Mouse (Mus musculus) liver, postnatal 0 days (tissue): ENCODE measurements around the gene Zdhhc12.

Experiments used
- CTCF ChIP-seq: sonication (generic); IDR thresholded peaks from 2 replicates; pipeline ENCODE4 v1.5.1; 2016; ENCODE audit warnings: antibody characterized with exemption, low read depth
- EP300 ChIP-seq: IDR thresholded peaks from 2 replicates; pipeline ENCODE4 v1.6.1; 2016; ENCODE audit warnings: antibody characterized with exemption, low read depth, mild to moderate bottlenecking

- TF ChIP-seq CTCF: peak; percentile 83
- TF ChIP-seq EP300: no peak
These were observed 35.3 kb upstream of the Zdhhc12 start for GRCm38 (mm10) chr2:30128789-30129188.
